Mouse (Mus musculus) G1E (cell line): ENCODE measurements around the gene Olfr993.

Source experiments
- CTCF ChIP-seq: IDR thresholded peaks from 2 replicates; pipeline ENCODE4 v1.5.1; 2012; ENCODE audit warnings: low read depth, low read length, inconsistent platforms, mixed read lengths
- GATA1 ChIP-seq: IDR thresholded peaks from 2 replicates; pipeline ENCODE4 v1.6.1; 2012; ENCODE audit warnings: borderline replicate concordance, low read length, inconsistent platforms, mixed read lengths
- POLR2AphosphoS5 ChIP-seq: IDR thresholded peaks from 2 replicates; pipeline ENCODE4 v1.6.1; 2012; ENCODE audit warnings: low read depth, low read length, inconsistent platforms; ENCODE audit not compliant: insufficient replicate concordance

- TF ChIP-seq CTCF (no peak), GATA1 (no peak), POLR2AphosphoS5 (no peak)
These were observed 21.7 kb upstream of the Olfr993 start, which contains the start of gene Olfr994 for GRCm38 (mm10) chr2:85436351-85436750.
